Mouse (Mus musculus) thymus, postnatal 4 days (tissue): ENCODE data around the gene Abcb8.

ENCODE experiments used
- DNase-seq: peaks from one replicate; pipeline ENCODE4 v3.0.0; 2021

Gene Abcb8

GRCm38 (mm10) chr5:24393392-24393997 is at the start of gene Abcb8:
Gene Abcb8, plus strand, starts transcription at chr5:24393663.
- peak; percentile 91 for DNase-seq

GRCm38 (mm10) chr5:24343977-24344436 is 49.5 kb upstream of the Abcb8 start:
- peak; percentile 71 for DNase-seq

GRCm38 (mm10) chr5:24344477-24345051 is 48.9 kb upstream of the Abcb8 start:
- peak; percentile 90 for DNase-seq

GRCm38 (mm10) chr5:24346313-24346712 is 47.1 kb upstream of the Abcb8 start:
- no peak for DNase-seq

GRCm38 (mm10) chr5:24347186-24347875 is 46.1 kb upstream of the Abcb8 start:
- peak; percentile 64 for DNase-seq

- DNase-seq: peak; percentile 98
Observed at GRCm38 (mm10) chr5:24348128-24348527, 45.3 kb upstream of the Abcb8 start.

GRCm38 (mm10) chr5:24348546-24348945 is 44.9 kb upstream of the Abcb8 start:
- peak; percentile 78 for DNase-seq

GRCm38 (mm10) chr5:24350073-24350472 is 43.4 kb upstream of the Abcb8 start:
- DNase-seq: no peak

GRCm38 (mm10) chr5:24350531-24351250 is 42.8 kb upstream of the Abcb8 start:
- no peak for DNase-seq

- DNase-seq: no peak
Observed at GRCm38 (mm10) chr5:24351278-24351677, 42.2 kb upstream of the Abcb8 start, which contains the start of gene Kcnh2. Gene Kcnh2, minus strand, starts transcription at chr5:24351604.

- peak; percentile 93 for DNase-seq
Observed at GRCm38 (mm10) chr5:24351701-24352171, 41.7 kb upstream of the Abcb8 start.

GRCm38 (mm10) chr5:24352251-24352859 is 41.1 kb upstream of the Abcb8 start:
- peak; percentile 61 for DNase-seq

GRCm38 (mm10) chr5:24353327-24353726 is 40.1 kb upstream of the Abcb8 start:
- DNase-seq: no peak

GRCm38 (mm10) chr5:24356764-24357163 is 36.7 kb upstream of the Abcb8 start:
- no peak for DNase-seq

GRCm38 (mm10) chr5:24357461-24357860 is 36.0 kb upstream of the Abcb8 start:
- DNase-seq: peak; percentile 93

- DNase-seq: peak; percentile 89
Observed at GRCm38 (mm10) chr5:24360792-24361454, 32.5 kb upstream of the Abcb8 start.

- no peak for DNase-seq
Observed at GRCm38 (mm10) chr5:24363467-24363866, 30.0 kb upstream of the Abcb8 start.

- no peak for DNase-seq
Observed at GRCm38 (mm10) chr5:24364061-24364460, 29.4 kb upstream of the Abcb8 start.

- no peak for DNase-seq
Observed at GRCm38 (mm10) chr5:24364508-24364907, 29.0 kb upstream of the Abcb8 start, which contains the start of gene Nos3. Gene Nos3, plus strand, starts transcription at chr5:24364810.

- DNase-seq: no peak
Observed at GRCm38 (mm10) chr5:24364963-24365362, 28.5 kb upstream of the Abcb8 start.

- DNase-seq: no peak
Observed at GRCm38 (mm10) chr5:24365528-24365927, 27.9 kb upstream of the Abcb8 start.

GRCm38 (mm10) chr5:24366426-24366825 is 27.0 kb upstream of the Abcb8 start:
- no peak for DNase-seq
